Mouse (Mus musculus): ENCODE measurements around the gene Nrip1. TPM values are rescaled to one million over a fixed set of nuclear protein-coding genes. Genes with fewer than 3 reads are reported as not detected.
"Not testable (repeated sequence)": the region's sequence is repeated elsewhere in the genome, so short reads cannot be mapped to it uniquely, and the experiment has no call there.

Nrip1 gene
- polyA plus RNA-seq, 1 experiment from 2014 or later: 40.0 TPM

- no peaks in the 10 kb centered on the region for H3K36me3 ChIP-seq
- H3K27me3 ChIP-seq (ENCODE audit: low read depth, poor library complexity, severe bottlenecking): no peaks in the 10 kb centered on the region
- DNase-seq (ENCODE audit: low spot score): no peak
- H3K4me3 ChIP-seq: no peak overlapping the region
- H3K9me3 ChIP-seq (replicated peaks): no peaks in the 10 kb centered on the region
- H3K4me1 ChIP-seq: no peaks in the 10 kb centered on the region
- WGBS: 96% methylated on average over 7 of the region's 7 CpGs
- H3K27ac ChIP-seq (replicated peaks): no peak overlapping the region
These were observed 32.7 kb upstream of the Nrip1 start for GRCm38 (mm10) chr16:76406319-76406718.

GRCm38 (mm10) chr16:76403305-76403704 lies 29.7 kb upstream of the Nrip1 start:
- not testable (repeated sequence) for H3K4me1 ChIP-seq; H3K9me3 ChIP-seq (replicated peaks); H3K4me3 ChIP-seq; H3K27ac ChIP-seq (replicated peaks); H3K36me3 ChIP-seq; H3K27me3 ChIP-seq (ENCODE audit: low read depth, poor library complexity, severe bottlenecking); DNase-seq (ENCODE audit: low spot score)
- 87% methylated on average over 24 of the region's 24 CpGs for WGBS

GRCm38 (mm10) chr16:76396512-76396911 lies 22.9 kb upstream of the Nrip1 start:
- peaks cover 3% of the 10 kb centered on the region; the same call in 1 of the 2 replicates for H3K4me1 ChIP-seq
- no peaks in the 10 kb centered on the region for H3K9me3 ChIP-seq (replicated peaks)
- no peaks in the 10 kb centered on the region for H3K36me3 ChIP-seq
- H3K27ac ChIP-seq (replicated peaks): no peak overlapping the region
- no peaks in the 10 kb centered on the region for H3K27me3 ChIP-seq (ENCODE audit: low read depth, poor library complexity, severe bottlenecking)
- DNase-seq (ENCODE audit: low spot score): no peak
- WGBS: 90% methylated on average over 1 of the region's 1 CpGs
- no peak overlapping the region for H3K4me3 ChIP-seq

DNA sequence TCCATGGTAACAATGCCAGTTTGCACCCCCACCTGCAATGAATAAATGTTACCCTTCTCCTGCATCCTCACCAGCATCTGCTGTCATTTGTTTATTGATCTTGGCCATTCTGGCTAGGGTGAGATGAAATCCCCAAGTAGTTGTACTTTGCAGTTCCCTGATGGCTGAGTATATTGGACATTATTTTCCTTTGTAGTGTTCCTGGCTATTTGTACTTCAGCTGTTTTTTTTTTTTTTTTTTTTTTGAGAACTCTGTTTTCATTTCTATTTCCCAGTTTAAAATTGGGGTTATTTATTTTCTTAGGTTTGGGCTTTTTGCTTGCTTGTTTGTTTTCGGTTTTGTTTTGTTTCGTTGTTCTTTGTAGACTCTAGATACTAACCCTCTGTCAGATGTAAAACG lies 19.6 kb upstream of the Nrip1 start:
- no peaks in the 10 kb centered on the region for H3K36me3 ChIP-seq
- DNase-seq (ENCODE audit: low spot score): no peak
- no peaks in the 10 kb centered on the region for H3K27me3 ChIP-seq (ENCODE audit: low read depth, poor library complexity, severe bottlenecking)
- peaks cover 3% of the 10 kb centered on the region; the same call in 1 of the 2 replicates for H3K4me1 ChIP-seq
- 72% methylated on average over 3 of the region's 3 CpGs for WGBS
- H3K27ac ChIP-seq (replicated peaks): no peak overlapping the region
- H3K9me3 ChIP-seq (replicated peaks): no peaks in the 10 kb centered on the region
- H3K4me3 ChIP-seq: no peak overlapping the region

- WGBS: 35% methylated on average over 5 of the region's 5 CpGs
- Histone ChIP-seq H3K9me3 (replicated peaks) (no peaks in the 10 kb centered on the region), H3K4me3 (no peak overlapping the region), H3K27ac (replicated peaks) (no peak overlapping the region), H3K27me3 (ENCODE audit: low read depth, poor library complexity, severe bottlenecking) (no peaks in the 10 kb centered on the region), H3K4me1 (peaks cover 6% of the 10 kb centered on the region), H3K36me3 (no peaks in the 10 kb centered on the region)
- peak; percentile 16 for DNase-seq (ENCODE audit: low spot score)
These were observed 12.9 kb upstream of the Nrip1 start for GRCm38 (mm10) chr16:76386496-76386895.

DNA sequence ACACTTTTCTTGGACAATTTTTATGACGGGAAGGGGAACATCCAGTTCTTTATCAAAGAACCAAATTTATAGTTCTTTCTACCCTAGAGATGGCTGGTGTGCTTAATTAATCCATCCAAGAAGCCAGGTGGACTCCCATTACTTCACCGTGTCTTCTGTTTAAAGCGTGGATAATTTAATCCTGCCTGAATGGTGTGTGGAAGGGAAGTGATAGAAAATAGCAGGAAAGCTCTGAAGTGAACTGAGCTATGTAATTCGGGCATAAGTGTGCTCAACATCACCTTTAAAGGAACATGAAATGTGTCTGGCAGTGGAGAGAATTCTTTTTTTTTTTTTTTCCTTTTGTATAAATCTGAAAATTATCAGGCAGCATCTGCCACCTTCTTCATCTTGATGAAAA lies 12.4 kb upstream of the Nrip1 start:
- H3K4me3 ChIP-seq: no peak overlapping the region

DNA sequence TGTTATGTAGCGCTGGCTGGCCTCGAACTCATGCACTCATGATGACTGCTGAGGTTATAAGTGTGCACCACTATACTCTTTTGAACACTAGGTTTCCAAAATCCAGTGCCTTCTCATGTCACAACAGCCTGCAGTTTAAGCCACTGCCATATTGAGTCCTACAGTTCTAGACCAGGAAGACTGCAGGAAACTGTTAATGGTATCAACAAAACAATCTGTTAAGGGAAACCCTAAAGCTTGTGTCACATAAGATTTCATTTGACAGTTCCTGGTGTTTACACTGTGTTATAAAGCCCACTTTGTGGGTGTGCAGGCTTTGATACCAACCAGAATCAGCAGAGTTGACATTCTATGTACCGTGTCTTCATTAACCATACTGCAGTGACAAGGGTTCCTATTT lies 3.6 kb upstream of the Nrip1 start:
- no peak for DNase-seq (ENCODE audit: low spot score)
- no peak overlapping the region for H3K4me3 ChIP-seq
- H3K4me1 ChIP-seq: peaks cover 7% of the 10 kb centered on the region
- 93% methylated on average over 3 of the region's 3 CpGs for WGBS
- H3K27ac ChIP-seq (replicated peaks): no peak overlapping the region
- peaks cover 6% of the 10 kb centered on the region; the same call in 1 of the 2 replicates for H3K27me3 ChIP-seq (ENCODE audit: low read depth, poor library complexity, severe bottlenecking)
- no peaks in the 10 kb centered on the region for H3K36me3 ChIP-seq
- H3K9me3 ChIP-seq (replicated peaks): no peaks in the 10 kb centered on the region

More for the DNA sequence above, 12.4 kb upstream of the Nrip1 start:
- H3K9me3 ChIP-seq (replicated peaks): no peaks in the 10 kb centered on the region
- H3K4me1 ChIP-seq: peaks cover 6% of the 10 kb centered on the region
- no peak overlapping the region for H3K27ac ChIP-seq (replicated peaks)
- H3K27me3 ChIP-seq (ENCODE audit: low read depth, poor library complexity, severe bottlenecking): no peaks in the 10 kb centered on the region
- DNase-seq (ENCODE audit: low spot score): no peak
- 59% methylated on average over 4 of the region's 4 CpGs for WGBS
- no peaks in the 10 kb centered on the region for H3K36me3 ChIP-seq

DNA sequence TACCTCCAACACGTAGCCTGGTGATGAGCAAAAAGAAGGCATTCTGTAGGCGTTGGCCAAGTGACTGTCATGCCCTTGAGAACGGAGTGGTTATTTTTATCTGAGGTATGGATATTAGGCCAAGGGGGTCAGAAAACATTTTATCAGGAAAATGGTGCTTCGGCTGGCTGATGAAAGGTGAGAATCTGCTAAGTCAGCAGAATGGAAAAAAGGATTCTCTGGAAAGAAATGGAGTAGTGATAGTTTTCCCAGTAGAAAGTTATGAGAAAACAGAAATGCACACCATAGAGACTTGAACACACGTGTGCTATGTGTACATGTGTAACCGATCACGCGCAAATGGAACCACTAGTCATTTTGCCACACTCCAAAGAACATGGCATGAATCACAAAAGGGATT lies 3.0 kb upstream of the Nrip1 start:
- no peak overlapping the region for H3K27ac ChIP-seq (replicated peaks)
- H3K9me3 ChIP-seq (replicated peaks): no peaks in the 10 kb centered on the region
- no peaks in the 10 kb centered on the region for H3K36me3 ChIP-seq
- peaks cover 7% of the 10 kb centered on the region for H3K4me1 ChIP-seq
- no peak overlapping the region for H3K4me3 ChIP-seq
- WGBS: 93% methylated on average over 8 of the region's 8 CpGs
- H3K27me3 ChIP-seq (ENCODE audit: low read depth, poor library complexity, severe bottlenecking): peaks cover 6% of the 10 kb centered on the region; the same call in 1 of the 2 replicates
- DNase-seq (ENCODE audit: low spot score): no peak

- WGBS: under 1% methylated on average over 64 of the region's 70 CpGs
- Histone ChIP-seq H3K36me3 (no peaks in the 10 kb centered on the region), H3K9me3 (replicated peaks) (no peaks in the 10 kb centered on the region), H3K27me3 (ENCODE audit: low read depth, poor library complexity, severe bottlenecking) (peaks cover 6% of the 10 kb centered on the region; the same call in 1 of the 2 replicates), H3K27ac (replicated peaks) (peak overlapping the region; percentile 99), H3K4me3 (peak overlapping the region; percentile 90), H3K4me1 (peaks cover 33% of the 10 kb centered on the region)
- DNase-seq (ENCODE audit: low spot score): peak; percentile 91
These were observed 576 bp downstream of the Nrip1 start for GRCm38 (mm10) chr16:76372941-76373561.

DNA sequence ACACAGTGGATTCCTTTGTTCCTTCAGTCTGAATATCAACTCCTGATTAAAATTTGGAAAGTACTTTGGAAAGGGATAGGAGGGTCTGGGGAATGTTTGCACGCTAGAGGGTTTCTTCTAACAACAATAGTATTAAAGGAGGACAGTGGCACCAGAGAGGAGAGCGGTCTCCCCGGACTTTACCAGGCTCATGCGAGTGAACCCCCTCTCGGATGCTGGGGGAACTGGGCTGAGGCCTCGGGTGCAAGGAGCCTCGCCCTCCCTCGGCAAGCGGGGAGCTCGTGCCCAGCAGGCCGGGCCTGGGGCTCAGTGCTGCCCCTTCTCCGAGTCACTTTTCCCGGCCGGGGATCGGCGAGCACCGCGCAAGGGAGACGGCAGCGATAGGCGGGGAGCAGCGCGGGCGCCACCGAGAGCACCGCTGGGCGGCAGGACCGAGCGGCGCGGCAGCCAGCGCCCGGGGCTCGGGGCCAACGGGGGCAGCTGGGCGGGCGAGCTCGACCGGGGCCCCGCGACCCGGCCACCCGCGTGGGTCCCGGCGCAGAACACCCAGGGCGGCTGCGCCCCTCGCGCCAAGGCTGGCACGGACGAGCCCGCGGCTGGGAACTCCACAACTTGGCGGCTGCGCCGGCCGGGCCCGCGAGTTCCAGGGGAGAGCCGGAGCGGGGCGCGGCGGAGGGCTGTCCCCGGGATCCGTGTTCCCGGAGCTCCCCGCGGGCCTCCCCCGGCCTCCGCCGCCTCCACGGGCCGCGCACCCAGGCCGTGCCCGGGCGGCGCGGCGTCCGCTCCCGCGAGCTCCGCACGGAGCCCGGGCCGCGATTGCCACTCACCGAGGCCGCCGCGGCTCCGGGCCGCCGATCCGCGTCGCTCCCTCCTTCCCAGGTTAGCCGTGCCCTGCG lies 1.3 kb downstream of the Nrip1 start:
- Histone ChIP-seq H3K36me3 (peaks cover 6% of the 10 kb centered on the region), H3K4me3 (peak overlapping the region; percentile 90), H3K27me3 (ENCODE audit: low read depth, poor library complexity, severe bottlenecking) (peaks cover 6% of the 10 kb centered on the region; the same call in 1 of the 2 replicates), H3K4me1 (peaks cover 33% of the 10 kb centered on the region), H3K9me3 (replicated peaks) (no peaks in the 10 kb centered on the region), H3K27ac (replicated peaks) (peak overlapping the region; percentile 99)
- peak; percentile 77 for DNase-seq (ENCODE audit: low spot score)
- WGBS: under 1% methylated on average over 92 of the region's 102 CpGs

DNA sequence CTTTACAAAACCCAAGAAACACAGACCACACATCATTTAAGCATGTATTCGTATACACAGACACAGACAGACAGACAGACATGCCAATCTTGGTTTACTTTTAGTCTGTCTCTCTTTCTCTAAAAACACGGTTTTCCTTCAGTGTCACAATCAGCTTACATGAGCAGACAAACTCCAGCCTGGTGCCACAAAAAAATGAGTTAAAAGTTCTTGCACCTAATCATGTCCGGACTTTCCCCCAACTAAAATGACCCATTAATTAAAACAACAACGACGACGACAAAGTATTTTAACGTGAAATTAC lies 2.1 kb downstream of the Nrip1 start:
- no peaks in the 10 kb centered on the region for H3K9me3 ChIP-seq (replicated peaks)
- H3K4me1 ChIP-seq: peaks cover 36% of the 10 kb centered on the region
- H3K36me3 ChIP-seq: peaks cover 12% of the 10 kb centered on the region
- peak overlapping the region; percentile 99 for H3K27ac ChIP-seq (replicated peaks)
- H3K4me3 ChIP-seq: peak overlapping the region; percentile 90
- peaks cover 6% of the 10 kb centered on the region; the same call in 1 of the 2 replicates for H3K27me3 ChIP-seq (ENCODE audit: low read depth, poor library complexity, severe bottlenecking)
- 8% methylated on average over 7 of the region's 7 CpGs for whole genome bisulfite sequencing
- no peak for DNase-seq (ENCODE audit: low spot score)

GRCm38 (mm10) chr16:76370716-76371613 lies 2.7 kb downstream of the Nrip1 start:
- peak overlapping the region; percentile 99; the same call in 1 of the 2 replicates for H3K27ac ChIP-seq (replicated peaks)
- peaks cover 13% of the 10 kb centered on the region for H3K36me3 ChIP-seq
- H3K4me3 ChIP-seq: peak overlapping the region; percentile 90
- DNase-seq (ENCODE audit: low spot score): no peak
- H3K4me1 ChIP-seq: peaks cover 36% of the 10 kb centered on the region
- no peaks in the 10 kb centered on the region for H3K9me3 ChIP-seq (replicated peaks)
- WGBS: 48% methylated on average over 12 of the region's 12 CpGs
- H3K27me3 ChIP-seq (ENCODE audit: low read depth, poor library complexity, severe bottlenecking): peaks cover 6% of the 10 kb centered on the region; the same call in 1 of the 2 replicates

Data from midbrain, embryonic 10.5 days (tissue).